Mouse (Mus musculus) limb, embryonic 12.5 days (tissue): ENCODE measurements around the gene Slc22a12. TPM values are rescaled to one million over a fixed set of nuclear protein-coding genes. Genes with fewer than 3 reads are reported as not detected.

Source experiments
- ATAC-seq: fragments of 200-750 bp; cut with Nextera tagmentation; 2 replicates; pipeline ENCODE4 v1.8.0; 2017; ENCODE audit warnings: low read depth, moderate TSS enrichment; ENCODE audit not compliant: insufficient number of reproducible peaks, insufficient read depth, low FRiP score, low TSS enrichment
- H3K27ac ChIP-seq: fragments of 300-500 bp; sonication (generic); 2 replicates; pipeline ENCODE4 v1.5.1; 2016; ENCODE audit warnings: mild to moderate bottlenecking, moderate library complexity
- H3K27me3 ChIP-seq: fragments of 300-500 bp; sonication (generic); 2 replicates; pipeline ENCODE4 v1.6.1; 2016; ENCODE audit warnings: mild to moderate bottlenecking, moderate library complexity
- H3K36me3 ChIP-seq: fragments of 300-500 bp; sonication (generic); 2 replicates; pipeline ENCODE4 v1.6.1; 2016; ENCODE audit warnings: mild to moderate bottlenecking, moderate library complexity
- H3K4me1 ChIP-seq: fragments of 300-500 bp; sonication (generic); replicated peaks from 2 replicates; pipeline ENCODE4 v1.6.1; 2016
- H3K4me2 ChIP-seq: fragments of 300-500 bp; sonication (generic); 2 replicates; pipeline ENCODE4 v1.6.1; 2016; ENCODE audit warnings: mild to moderate bottlenecking, moderate library complexity
- H3K4me3 ChIP-seq: fragments of 300-500 bp; sonication (generic); replicated peaks from 2 replicates; pipeline ENCODE4 v1.5.1; 2016; ENCODE audit warnings: mild to moderate bottlenecking
- H3K9ac ChIP-seq: fragments of 300-500 bp; sonication (generic); replicated peaks from 2 replicates; pipeline ENCODE4 v1.6.1; 2016; ENCODE audit warnings: mild to moderate bottlenecking, moderate library complexity
- H3K9me3 ChIP-seq: fragments of 300-500 bp; sonication (generic); 2 replicates; pipeline ENCODE4 v1.6.1; 2016; ENCODE audit warnings: mild to moderate bottlenecking, moderate library complexity
- WGBS: fragments of 180-500 bp; shearing (Covaris S2); methylation state at CpG from one replicate; pipeline ENCODE4 v1.1.7; 2016; 5-methylcytosine and 5-hydroxymethylcytosine counted together
- microRNA-seq: library from miRNA; unstranded; fragments of <30 nt; microRNA quantifications from one replicate; pipeline ENCODE4, GENCODE M21; 2017
- polyA plus RNA-seq: library from polyadenylated mRNA; unstranded; fragments of >200 nt; fragmentation: Nextera tagmentation; extraction: Ambion mirVana; gene quantifications from 2 replicates; pipeline ENCODE4 v1.2.1, GENCODE M21; 2016

Slc22a12 gene
- polyA plus RNA-seq, 1 experiment from 2014 or later: not detected

DNA sequence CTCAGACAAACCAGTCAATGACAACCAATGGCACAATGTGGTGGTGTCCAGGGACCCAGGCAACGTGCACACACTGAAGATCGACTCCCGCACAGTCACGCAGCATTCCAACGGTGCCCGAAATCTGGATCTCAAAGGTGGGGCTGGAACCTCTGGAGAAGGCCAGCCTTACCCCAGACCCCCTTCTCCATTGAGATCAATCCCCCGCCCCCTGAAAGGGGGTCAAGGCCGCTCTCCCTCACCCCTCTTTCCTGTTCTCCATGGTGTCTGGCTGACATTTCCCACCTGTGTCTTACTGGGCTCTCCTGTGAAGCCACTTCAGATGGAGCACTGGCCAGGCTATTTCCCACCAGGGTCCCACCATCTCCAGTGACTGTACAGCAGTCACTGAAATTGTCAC lies 51.3 kb downstream of the Slc22a12 start:
- H3K27ac ChIP-seq: no peak overlapping the region
- H3K4me2 ChIP-seq: no peak overlapping the region
- no peak overlapping the region for H3K4me3 ChIP-seq
- H3K27me3 ChIP-seq: peaks cover 93% of the 10 kb centered on the region
- H3K9ac ChIP-seq: no peak overlapping the region
- no peaks in the 10 kb centered on the region for H3K9me3 ChIP-seq
- no peaks in the 10 kb centered on the region for H3K36me3 ChIP-seq
- 84% methylated on average over 8 of the region's 8 CpGs for WGBS
- no peak for ATAC-seq
- H3K4me1 ChIP-seq: no peaks in the 10 kb centered on the region

DNA sequence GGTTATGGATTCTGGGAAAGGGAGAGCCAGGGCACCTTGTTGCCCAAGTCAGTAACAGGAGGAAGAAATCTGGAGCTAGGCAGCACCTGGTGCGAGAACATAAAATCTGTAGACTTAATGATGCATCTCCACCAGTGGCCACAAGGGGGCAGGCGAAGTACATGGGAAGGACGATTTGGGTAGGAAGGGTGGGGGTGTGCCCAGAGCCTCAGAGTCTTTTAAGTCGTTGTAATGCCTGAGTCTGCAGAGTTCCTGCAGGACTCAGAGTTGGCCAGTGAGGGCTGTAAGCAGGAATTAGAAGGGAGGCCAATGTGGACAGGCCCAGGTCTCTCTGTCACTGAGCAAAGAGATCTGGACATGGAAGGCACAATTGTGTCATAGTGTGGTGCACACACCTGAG lies 53.8 kb downstream of the Slc22a12 start:
- Histone ChIP-seq H3K27me3 (peaks cover 82% of the 10 kb centered on the region), H3K4me2 (no peak overlapping the region), H3K4me1 (no peaks in the 10 kb centered on the region), H3K36me3 (no peaks in the 10 kb centered on the region), H3K4me3 (no peak overlapping the region), H3K9me3 (no peaks in the 10 kb centered on the region), H3K27ac (no peak overlapping the region), H3K9ac (no peak overlapping the region)
- WGBS: 0% methylated on average over 4 of the region's 4 CpGs
- ATAC-seq: peak; percentile 60

Small RNA genes within 50 kb of the gene (microRNA-seq; reads per million reads assigned to microRNA genes)
- not detected for gene Gm26460

Other genes with a start within 250 kb of the Slc22a12 start
- gene Cdc42bpg, start 236.6 kb downstream of the Slc22a12 start, polyA plus RNA-seq: 0.69 and 0.96 TPM in 2 replicates
- 103 and 107 TPM in 2 replicates for gene Men1, start 208.1 kb downstream of the Slc22a12 start, polyA plus RNA-seq
- 13.5 and 13.6 TPM in 2 replicates for gene Map4k2, start 201.9 kb downstream of the Slc22a12 start, polyA plus RNA-seq
- gene Sf1, start 179.3 kb downstream of the Slc22a12 start, polyA plus RNA-seq: 164 and 171 TPM in 2 replicates
- gene Pygm, start 158.6 kb downstream of the Slc22a12 start, polyA plus RNA-seq: 6.3 and 6.5 TPM in 2 replicates
- 16.3 and 16.8 TPM in 2 replicates for gene Rasgrp2, start 143.7 kb downstream of the Slc22a12 start, polyA plus RNA-seq
- 1.8 and 2.4 TPM in 2 replicates for gene Nrxn2, start 124.3 kb downstream of the Slc22a12 start, polyA plus RNA-seq